Mouse (Mus musculus) forebrain, embryonic 12.5 days (tissue): ENCODE measurements around the gene Bbc3. TPM values are rescaled to one million over a fixed set of nuclear protein-coding genes. Genes with fewer than 3 reads are reported as not detected.
"Not testable (repeated sequence)": the region's sequence is repeated elsewhere in the genome, so short reads cannot be mapped to it uniquely, and the experiment has no call there.

ENCODE experiments used
- ATAC-seq: fragments of 200-750 bp; cut with Nextera tagmentation; 2 replicates; pipeline ENCODE4 v1.8.0; 2017; ENCODE audit warnings: moderate TSS enrichment; ENCODE audit not compliant: low FRiP score
- H3K27ac ChIP-seq: fragments of 300-500 bp; sonication (generic); 2 replicates; pipeline ENCODE4 v1.5.1; 2016; ENCODE audit warnings: mild to moderate bottlenecking
- H3K27me3 ChIP-seq: fragments of 300-500 bp; sonication (generic); 2 replicates; pipeline ENCODE4 v1.6.1; 2016; ENCODE audit warnings: mild to moderate bottlenecking
- H3K36me3 ChIP-seq: fragments of 300-500 bp; sonication (generic); replicated peaks from 2 replicates; pipeline ENCODE4 v1.6.1; 2016; ENCODE audit warnings: mild to moderate bottlenecking
- H3K4me1 ChIP-seq: fragments of 300-500 bp; sonication (generic); 2 replicates; pipeline ENCODE4 v1.6.1; 2016
- H3K4me2 ChIP-seq: fragments of 300-500 bp; sonication (generic); 2 replicates; pipeline ENCODE4 v1.6.1; 2016; ENCODE audit warnings: mild to moderate bottlenecking, moderate library complexity
- H3K4me3 ChIP-seq: fragments of 300-500 bp; sonication (generic); replicated peaks from 2 replicates; pipeline ENCODE4 v1.5.1; 2016; ENCODE audit warnings: mild to moderate bottlenecking
- H3K9ac ChIP-seq: fragments of 300-500 bp; sonication (generic); 2 replicates; pipeline ENCODE4 v1.6.1; 2016; ENCODE audit warnings: mild to moderate bottlenecking
- H3K9me3 ChIP-seq: fragments of 300-500 bp; sonication (generic); 2 replicates; pipeline ENCODE4 v1.6.1; 2016
- WGBS: fragments of 180-500 bp; shearing (Covaris S2); methylation state at CpG from one replicate; pipeline ENCODE4 v1.1.7; 2016; 5-methylcytosine and 5-hydroxymethylcytosine counted together
- polyA plus RNA-seq: library from polyadenylated mRNA; unstranded; fragments of >200 nt; fragmentation: Nextera tagmentation; extraction: Ambion mirVana; gene quantifications from 2 replicates; pipeline ENCODE4 v1.2.1, GENCODE M21; 2016

Gene Bbc3
- 12.8 and 14.6 TPM in 2 replicates for polyA plus RNA-seq

DNA sequence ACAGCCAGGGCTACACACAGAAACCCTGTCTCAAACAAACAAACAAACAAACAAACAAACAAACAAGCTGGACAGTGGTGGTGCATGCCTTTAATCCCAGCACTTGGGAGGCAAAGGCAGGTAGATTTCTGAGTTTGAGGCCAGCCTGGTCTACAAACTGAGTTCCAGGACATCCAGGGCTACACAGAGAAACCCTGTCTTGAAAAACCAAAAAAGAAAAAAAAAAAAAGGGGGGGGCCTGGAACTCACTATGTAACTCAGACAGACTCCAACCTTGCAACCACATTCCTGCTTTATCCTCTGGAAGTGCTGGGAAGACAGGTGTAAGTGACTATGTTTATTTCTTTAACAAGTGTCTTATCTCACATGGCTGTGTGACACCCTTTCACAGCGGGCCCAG lies at the start of gene Bbc3:
TSS of gene Bbc3 (plus strand) at position 301 of the 400 bp plus-strand sequence.
- H3K9me3 ChIP-seq, H3K36me3 ChIP-seq, ATAC-seq: not testable (repeated sequence)
- WGBS = 63% methylated on average over 1 of the region's 1 CpGs
- Histone ChIP-seq H3K4me3 (peak within 1 kb of the TSS; percentile 58), H3K9ac (peak within 1 kb of the TSS; percentile 82), H3K4me2 (peak within 1 kb of the TSS; percentile 93), H3K27me3 (peaks cover 24% of the 10 kb centered on the region), H3K4me1 (peaks cover 46% of the 10 kb centered on the region), H3K27ac (peak within 1 kb of the TSS; percentile 54)

DNA sequence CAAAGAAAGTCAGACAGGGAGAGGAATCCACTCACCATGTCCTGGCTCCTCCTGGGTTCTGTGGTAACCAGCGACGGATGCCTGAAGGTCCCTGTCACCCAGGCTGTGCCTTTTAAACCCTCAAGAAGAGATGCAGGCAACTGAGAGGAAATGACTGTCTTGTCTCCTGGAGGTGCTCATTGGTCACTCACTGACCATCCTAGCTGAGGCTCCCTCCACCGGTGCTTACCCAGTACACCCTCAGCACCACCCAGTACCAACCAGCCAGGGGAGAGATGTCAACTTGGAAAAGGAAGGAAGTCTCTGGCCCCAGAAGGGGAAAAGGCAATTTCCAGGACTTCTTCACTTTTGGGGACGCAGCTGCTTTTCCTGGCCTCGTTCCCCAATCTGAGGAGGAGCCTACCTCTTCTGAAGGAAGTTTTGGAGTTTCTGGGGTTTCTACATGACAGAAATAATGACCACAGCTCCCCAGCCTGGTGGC lies 49.0 kb upstream of the Bbc3 start, which contains the start of gene C5ar1:
TSS of gene C5ar1 (minus strand) at position 431 of the 481 bp plus-strand sequence.
- Histone ChIP-seq H3K27ac (no peak within 1 kb of the TSS), H3K27me3 (peaks cover 2% of the 10 kb centered on the region; the same call in 1 of the 2 replicates), H3K9me3 (no peaks in the 10 kb centered on the region), H3K4me3 (no peak within 1 kb of the TSS), H3K9ac (no peak within 1 kb of the TSS), H3K36me3 (no peaks in the 10 kb centered on the region), H3K4me2 (no peak within 1 kb of the TSS), H3K4me1 (no peaks in the 10 kb centered on the region)
- 87% methylated on average over 5 of the region's 5 CpGs for WGBS
- ATAC-seq = no peak

GRCm38 (mm10) chr7:16261097-16261496 lies 47.1 kb upstream of the Bbc3 start:
- WGBS = 81% methylated on average over 1 of the region's 1 CpGs
- no peaks in the 10 kb centered on the region for H3K4me1 ChIP-seq

GRCm38 (mm10) chr7:16263015-16263787 lies 45.0 kb upstream of the Bbc3 start:
- H3K4me1 ChIP-seq = no peaks in the 10 kb centered on the region
- H3K4me2 ChIP-seq = no peak overlapping the region
- H3K9ac ChIP-seq = no peak overlapping the region
- no peaks in the 10 kb centered on the region for H3K36me3 ChIP-seq
- no peak for ATAC-seq
- H3K27me3 ChIP-seq = no peaks in the 10 kb centered on the region
- H3K27ac ChIP-seq = no peak overlapping the region
- WGBS = 31% methylated on average over 8 of the region's 8 CpGs
- H3K4me3 ChIP-seq = no peak overlapping the region
- 0 out of 2 replicates have a peak, but pooled peaks cover 8% of the 10 kb centered on the region for H3K9me3 ChIP-seq

More at GRCm38 (mm10) chr7:16261097-16261496, 47.1 kb upstream of the Bbc3 start:
- H3K9ac ChIP-seq = no peak overlapping the region
- no peaks in the 10 kb centered on the region for H3K27me3 ChIP-seq
- no peak overlapping the region for H3K4me3 ChIP-seq
- no peak for ATAC-seq
- H3K4me2 ChIP-seq = no peak overlapping the region
- no peaks in the 10 kb centered on the region for H3K36me3 ChIP-seq
- 0 out of 2 replicates have a peak, but pooled peaks cover 8% of the 10 kb centered on the region for H3K9me3 ChIP-seq
- H3K27ac ChIP-seq = no peak overlapping the region

GRCm38 (mm10) chr7:16263843-16264242 lies 44.4 kb upstream of the Bbc3 start:
- Histone ChIP-seq H3K9me3 (0 out of 2 replicates have a peak, but pooled peaks cover 8% of the 10 kb centered on the region), H3K4me3 (no peak overlapping the region), H3K9ac (no peak overlapping the region), H3K27ac (no peak overlapping the region), H3K27me3 (no peaks in the 10 kb centered on the region), H3K4me1 (no peaks in the 10 kb centered on the region), H3K4me2 (no peak overlapping the region), H3K36me3 (no peaks in the 10 kb centered on the region)
- ATAC-seq = no peak
- 83% methylated on average over 5 of the region's 5 CpGs for WGBS

GRCm38 (mm10) chr7:16265856-16266255 lies 42.3 kb upstream of the Bbc3 start:
- Histone ChIP-seq H3K36me3 (no peaks in the 10 kb centered on the region), H3K4me1 (no peaks in the 10 kb centered on the region), H3K9ac (no peak overlapping the region), H3K27me3 (peaks cover 6% of the 10 kb centered on the region; the same call in 1 of the 2 replicates), H3K4me2 (no peak overlapping the region), H3K4me3 (no peak overlapping the region), H3K27ac (no peak overlapping the region), H3K9me3 (0 out of 2 replicates have a peak, but pooled peaks cover 8% of the 10 kb centered on the region)
- ATAC-seq = no peak
- WGBS = 88% methylated on average over 11 of the region's 11 CpGs

DNA sequence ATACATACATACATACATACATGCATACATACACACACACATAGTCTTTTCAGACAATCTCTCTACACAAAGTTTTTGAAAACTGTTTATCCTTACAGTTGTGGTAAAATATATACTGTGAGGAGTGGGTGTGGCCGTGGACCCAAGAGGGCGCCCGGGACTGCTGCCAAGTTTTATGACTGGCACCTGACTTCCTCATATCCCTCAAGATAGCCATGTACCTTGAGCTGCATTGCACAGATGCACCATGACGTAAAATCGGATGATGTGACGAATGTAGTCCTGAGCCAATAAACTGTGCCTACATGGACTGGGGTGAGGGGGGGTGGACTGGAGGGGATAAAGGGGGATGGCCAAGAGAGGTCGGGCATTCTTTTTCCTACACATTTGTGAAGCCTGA lies 41.6 kb upstream of the Bbc3 start:
- H3K4me2 ChIP-seq, H3K9ac ChIP-seq, H3K36me3 ChIP-seq, H3K9me3 ChIP-seq, H3K4me1 ChIP-seq, H3K27ac ChIP-seq, H3K4me3 ChIP-seq, H3K27me3 ChIP-seq, ATAC-seq: not testable (repeated sequence)
- 87% methylated on average over 7 of the region's 7 CpGs for WGBS

GRCm38 (mm10) chr7:16271139-16271538 lies 37.1 kb upstream of the Bbc3 start:
- no peak for ATAC-seq
- H3K9ac ChIP-seq = no peak overlapping the region
- H3K36me3 ChIP-seq = peaks cover 13% of the 10 kb centered on the region
- no peak overlapping the region for H3K4me2 ChIP-seq
- H3K27ac ChIP-seq = no peak overlapping the region
- WGBS = 81% methylated on average over 1 of the region's 1 CpGs
- no peak overlapping the region for H3K4me3 ChIP-seq
- H3K9me3 ChIP-seq = no peaks in the 10 kb centered on the region
- H3K27me3 ChIP-seq = peaks cover 19% of the 10 kb centered on the region; the same call in 1 of the 2 replicates
- peaks cover 25% of the 10 kb centered on the region for H3K4me1 ChIP-seq

GRCm38 (mm10) chr7:16272681-16273080 lies 35.5 kb upstream of the Bbc3 start:
- H3K27ac ChIP-seq = peak overlapping the region; percentile 92
- under 1% methylated on average over 46 of the region's 46 CpGs for WGBS

GRCm38 (mm10) chr7:16273081-16273765 lies 35.0 kb upstream of the Bbc3 start, which contains the start of gene Inafm1:
Gene Inafm1 (minus strand): TSS chr7:16273617.
- H3K4me2 ChIP-seq = peak within 1 kb of the TSS; percentile 97
- H3K27ac ChIP-seq = peak within 1 kb of the TSS; percentile 92
- peaks cover 33% of the 10 kb centered on the region for H3K36me3 ChIP-seq
- H3K9me3 ChIP-seq = no peaks in the 10 kb centered on the region
- peak within 1 kb of the TSS; percentile 84 for H3K9ac ChIP-seq
- peaks cover 25% of the 10 kb centered on the region for H3K4me1 ChIP-seq
- ATAC-seq = peak; percentile 86
- H3K27me3 ChIP-seq = peaks cover 19% of the 10 kb centered on the region; the same call in 1 of the 2 replicates
- 1% methylated on average over 39 of the region's 49 CpGs for WGBS
- peak within 1 kb of the TSS; percentile 71 for H3K4me3 ChIP-seq

More at GRCm38 (mm10) chr7:16272681-16273080, 35.5 kb upstream of the Bbc3 start:
- H3K9ac ChIP-seq = peak overlapping the region; percentile 84
- peak overlapping the region; percentile 71 for H3K4me3 ChIP-seq
- H3K9me3 ChIP-seq = no peaks in the 10 kb centered on the region
- peak; percentile 72 for ATAC-seq
- H3K4me1 ChIP-seq = peaks cover 25% of the 10 kb centered on the region
- peak overlapping the region; percentile 97 for H3K4me2 ChIP-seq
- H3K36me3 ChIP-seq = peaks cover 27% of the 10 kb centered on the region
- H3K27me3 ChIP-seq = peaks cover 19% of the 10 kb centered on the region; the same call in 1 of the 2 replicates

DNA sequence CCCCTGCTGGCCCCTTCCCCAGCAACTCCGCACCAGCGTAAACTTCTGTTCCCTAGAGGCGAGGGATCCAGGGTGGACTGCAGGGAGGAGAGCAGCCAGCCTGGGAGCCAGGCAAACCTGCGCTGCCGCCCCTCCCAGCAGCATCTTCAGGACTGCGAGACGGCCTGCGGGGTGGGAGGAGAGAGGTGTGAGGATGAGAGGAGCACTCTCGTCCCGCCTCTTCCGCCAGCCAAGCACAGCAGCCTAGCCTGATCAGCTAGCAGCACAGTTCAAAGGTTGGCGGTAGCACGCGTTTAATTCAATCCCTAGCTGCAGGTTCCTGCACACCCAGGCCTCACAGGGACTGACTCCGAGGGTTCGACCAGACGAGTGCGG lies 34.4 kb upstream of the Bbc3 start:
- ATAC-seq = peak; percentile 76
- Histone ChIP-seq H3K27ac (peak overlapping the region; percentile 92), H3K9ac (peak overlapping the region; percentile 84), H3K36me3 (peaks cover 38% of the 10 kb centered on the region), H3K9me3 (no peaks in the 10 kb centered on the region), H3K4me1 (peaks cover 25% of the 10 kb centered on the region), H3K4me3 (peak overlapping the region; percentile 71), H3K4me2 (peak overlapping the region; percentile 97), H3K27me3 (peaks cover 19% of the 10 kb centered on the region; the same call in 1 of the 2 replicates)
- under 1% methylated on average over 18 of the region's 18 CpGs for WGBS
